Mouse (Mus musculus) liver, adult 10 weeks (tissue): ENCODE data around the gene Fndc1. TPM values are rescaled to one million over a fixed set of nuclear protein-coding genes. Genes with fewer than 3 reads are reported as not detected.

Source experiments
- polyA plus RNA-seq: library from polyadenylated mRNA; stranded (reverse); fragments of 350-450 nt; fragmentation: Illumina TruSeq; extraction: RNeasy Lipid Tissue Mini Kit (QIAGEN cat#74804); gene quantifications from one replicate; pipeline ENCODE4 v1.2.3, GENCODE M21; 2014; ENCODE audit warnings: low read depth, low replicate concordance

The Fndc1 gene
- polyA plus RNA-seq = 0.16 TPM

GRCm38 (mm10) chr17:7826819-7827515, at the start of gene Fndc1:
Gene Fndc1, minus strand, starts transcription at chr17:7827302.

Other genes starting within 250 kb of the Fndc1 start
- not detected for gene Tagap, start 98.7 kb upstream of the Fndc1 start, polyA plus RNA-seq
- 15.4 TPM for gene Rsph3a, start 118.3 kb upstream of the Fndc1 start, polyA plus RNA-seq